Mouse (Mus musculus) lung, postnatal 0 days (tissue): ENCODE results near the gene Prlr. TPM values are rescaled to one million over a fixed set of nuclear protein-coding genes. Genes with fewer than 3 reads are reported as not detected.

Experiments
- ATAC-seq: fragments of 200-750 bp; cut with Nextera tagmentation; 2 replicates; pipeline ENCODE4 v1.8.0; 2017; ENCODE audit warnings: moderate library complexity
- DNase-seq: peaks from one replicate; pipeline ENCODE4 v3.0.0-alpha.2; 2016; ENCODE audit warnings: low spot score
- H3K27ac ChIP-seq: fragments of 300-500 bp; sonication (generic); 2 replicates; pipeline ENCODE4 v1.5.1; 2014; ENCODE audit warnings: antibody characterized with exemption, mild to moderate bottlenecking, low read length, mixed read lengths
- H3K27me3 ChIP-seq: fragments of 300-500 bp; sonication (generic); replicated peaks from 2 replicates; pipeline ENCODE4 v1.6.1; 2014; ENCODE audit warnings: low read length, mixed read lengths; ENCODE audit not compliant: insufficient read depth
- H3K36me3 ChIP-seq: fragments of 300-500 bp; sonication (generic); 2 replicates; pipeline ENCODE4 v1.6.1; 2014; ENCODE audit warnings: low read length, mixed read lengths; ENCODE audit not compliant: insufficient read depth
- H3K4me1 ChIP-seq: fragments of 300-500 bp; sonication (generic); 2 replicates; pipeline ENCODE4 v1.6.1; 2014; ENCODE audit warnings: antibody characterized with exemption, low read depth, low read length, mixed read lengths; ENCODE audit not compliant: insufficient read depth
- H3K4me2 ChIP-seq: fragments of 300-500 bp; sonication (generic); replicated peaks from 2 replicates; pipeline ENCODE4 v1.6.1; 2014; ENCODE audit warnings: low read depth, mild to moderate bottlenecking, low read length, moderate library complexity, mixed read lengths
- H3K4me3 ChIP-seq: fragments of 300-500 bp; sonication (generic); 2 replicates; pipeline ENCODE4 v1.5.1; 2014; ENCODE audit warnings: low read depth, low read length
- H3K9ac ChIP-seq: fragments of 300-500 bp; sonication (generic); replicated peaks from 2 replicates; pipeline ENCODE4 v1.6.1; 2014; ENCODE audit warnings: low read depth, mild to moderate bottlenecking
- H3K9me3 ChIP-seq: fragments of 300-500 bp; sonication (generic); 2 replicates; pipeline ENCODE4 v1.6.1; 2016; ENCODE audit warnings: low read length, mixed read lengths
- CTCF ChIP-seq: IDR thresholded peaks from 2 replicates; pipeline ENCODE4 v1.5.1; 2016; ENCODE audit warnings: antibody characterized with exemption, mild to moderate bottlenecking
- EP300 ChIP-seq: IDR thresholded peaks from 2 replicates; pipeline ENCODE4 v1.6.1; 2016; ENCODE audit warnings: antibody characterized with exemption, mild to moderate bottlenecking, control low read depth
- WGBS: fragments of 180-500 bp; shearing (Covaris S2); extraction: QIAGEN DNeasy Blood & Tissue Kit; methylation state at CpG from one replicate; pipeline ENCODE4 v1.1.7; 2014; 5-methylcytosine and 5-hydroxymethylcytosine counted together
- polyA plus RNA-seq: library from polyadenylated mRNA; unstranded; fragments of >200 nt; fragmentation: Nextera tagmentation; extraction: Ambion mirVana; gene quantifications from 2 replicates; pipeline ENCODE4 v1.2.1, GENCODE M21; 2015

The Prlr gene
- polyA plus RNA-seq, 1 experiment from 2014 or later, result 0.61 TPM

DNA sequence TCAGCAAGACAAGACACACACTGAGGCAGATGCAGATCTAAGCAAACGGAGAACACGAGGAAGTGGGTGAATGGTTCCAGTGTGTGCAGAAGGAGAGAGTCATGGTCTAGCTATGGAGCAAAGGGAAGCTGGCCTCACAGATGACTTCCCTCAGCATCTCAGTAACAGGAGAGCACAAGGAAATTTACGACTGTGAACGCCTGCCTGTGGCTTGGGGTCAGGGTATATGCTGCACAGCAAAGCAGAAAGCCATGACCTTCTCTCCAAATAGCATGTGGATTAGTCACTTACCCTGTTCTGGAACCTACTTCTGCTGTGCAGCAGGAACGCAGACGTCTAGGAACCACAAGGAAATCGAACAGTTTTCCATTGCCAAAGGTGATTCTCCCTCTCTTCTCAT lies 1.4 kb upstream of the Prlr start:
- Histone ChIP-seq H3K27me3 (no peaks in the 10 kb centered on the region), H3K9ac (no peak overlapping the region), H3K4me1 (no peaks in the 10 kb centered on the region), H3K36me3 (no peaks in the 10 kb centered on the region), H3K4me3 (no peak overlapping the region), H3K27ac (no peak overlapping the region), H3K4me2 (no peak overlapping the region), H3K9me3 (no peaks in the 10 kb centered on the region)
- DNase-seq (no peak), ATAC-seq (no peak)
- 61% methylated on average over 7 of the region's 7 CpGs for WGBS
- TF ChIP-seq CTCF, result no peak
- TF ChIP-seq EP300, result no peak

DNA sequence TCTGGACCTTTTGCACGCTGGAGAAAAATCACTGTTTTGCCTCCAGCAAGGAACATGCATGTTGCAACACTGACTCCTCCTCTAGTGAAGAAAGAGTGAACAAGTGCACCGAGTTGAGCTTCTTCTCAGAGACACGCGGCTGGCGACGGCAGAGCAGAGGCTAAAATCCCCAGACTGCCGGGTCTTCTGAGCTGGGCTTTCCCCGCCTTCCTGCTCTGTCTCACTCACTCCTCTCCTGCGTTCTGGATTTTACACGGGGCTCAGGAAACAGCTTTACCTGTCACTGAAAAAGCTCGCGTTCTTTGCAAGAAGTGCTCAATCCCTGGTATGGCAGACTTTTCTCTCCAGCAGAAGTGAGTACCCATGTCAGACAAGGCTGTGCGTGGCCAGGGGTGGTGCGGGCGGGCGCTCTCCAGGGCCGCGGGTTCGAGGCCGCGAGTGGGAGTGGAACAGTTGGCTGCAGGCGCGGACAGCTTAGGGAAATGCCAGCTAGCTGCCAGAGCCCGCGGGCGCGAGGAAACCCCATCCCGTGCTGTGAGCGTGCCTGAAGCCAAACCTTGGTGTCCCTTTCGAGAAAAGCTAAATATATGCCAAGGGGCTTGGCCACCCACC lies 587 bp downstream of the Prlr start:
- Histone ChIP-seq H3K27me3 (no peaks in the 10 kb centered on the region), H3K4me1 (no peaks in the 10 kb centered on the region), H3K9me3 (no peaks in the 10 kb centered on the region), H3K9ac (no peak overlapping the region), H3K4me3 (peak overlapping the region; percentile 4; the same call in 1 of the 2 replicates), H3K36me3 (no peaks in the 10 kb centered on the region), H3K27ac (no peak overlapping the region), H3K4me2 (peak overlapping the region; percentile 47)
- 2% methylated on average over 30 of the region's 30 CpGs for WGBS
- TF ChIP-seq EP300 (no peak), CTCF (no peak)
- ATAC-seq (peak; percentile 43), DNase-seq (peak; percentile 46)

DNA sequence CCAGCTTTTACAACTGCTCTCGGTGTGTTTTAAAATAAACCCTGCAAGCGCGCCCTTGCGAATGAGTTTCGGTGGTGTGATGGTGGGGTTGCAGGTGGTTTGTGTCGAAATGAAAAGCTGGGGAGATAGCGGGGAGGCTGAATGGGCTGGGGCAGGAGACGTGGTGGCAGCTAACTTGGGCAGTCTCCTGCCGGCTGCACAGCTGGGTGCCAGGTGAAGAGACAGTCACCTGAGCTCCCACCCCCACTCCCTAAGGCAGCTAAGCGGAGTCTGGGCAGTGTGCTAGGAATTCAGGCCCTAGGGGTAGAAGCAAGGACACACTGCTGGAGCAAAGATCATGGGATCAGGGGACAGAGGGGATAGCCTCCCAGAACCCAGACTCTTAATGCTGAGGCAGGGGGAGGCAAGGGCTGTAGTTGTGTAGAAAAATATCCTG lies 1.1 kb downstream of the Prlr start:
- H3K27ac ChIP-seq, result no peak overlapping the region
- H3K9ac ChIP-seq, result no peak overlapping the region
- H3K9me3 ChIP-seq, result no peaks in the 10 kb centered on the region
- H3K27me3 ChIP-seq, result no peaks in the 10 kb centered on the region
- TF ChIP-seq EP300 (no peak), CTCF (no peak)
- ATAC-seq, result no peak
- DNase-seq, result no peak
- WGBS, result 6% methylated on average over 10 of the region's 10 CpGs
- peak overlapping the region; percentile 4; the same call in 1 of the 2 replicates for H3K4me3 ChIP-seq
- H3K36me3 ChIP-seq, result no peaks in the 10 kb centered on the region
- peak overlapping the region; percentile 47 for H3K4me2 ChIP-seq
- H3K4me1 ChIP-seq, result no peaks in the 10 kb centered on the region

DNA sequence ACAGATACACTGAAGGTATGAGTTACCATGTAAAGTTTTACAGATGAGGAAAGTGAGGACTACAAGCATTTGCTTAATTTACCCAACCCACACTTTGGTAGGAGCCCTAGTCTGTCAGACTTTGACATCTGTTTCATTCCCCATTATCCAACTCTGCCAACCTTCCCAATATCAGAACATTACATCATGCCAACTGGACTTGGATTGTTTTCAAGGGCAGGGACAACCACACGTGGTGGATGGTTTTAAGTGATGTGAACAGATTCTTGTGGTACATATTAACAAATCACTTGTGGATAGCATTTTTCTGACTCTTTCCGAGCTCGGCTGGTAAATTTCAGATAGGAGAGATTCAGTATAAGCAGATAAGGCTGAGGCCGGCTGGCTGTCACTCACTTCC lies 3.7 kb downstream of the Prlr start:
- Histone ChIP-seq H3K27me3 (no peaks in the 10 kb centered on the region), H3K4me3 (no peak overlapping the region), H3K36me3 (no peaks in the 10 kb centered on the region), H3K4me1 (no peaks in the 10 kb centered on the region), H3K27ac (no peak overlapping the region), H3K9me3 (no peaks in the 10 kb centered on the region), H3K4me2 (no peak overlapping the region), H3K9ac (no peak overlapping the region)
- WGBS, result 52% methylated on average over 4 of the region's 4 CpGs
- DNase-seq (no peak), ATAC-seq (no peak)
- TF ChIP-seq CTCF (no peak), EP300 (no peak)

DNA sequence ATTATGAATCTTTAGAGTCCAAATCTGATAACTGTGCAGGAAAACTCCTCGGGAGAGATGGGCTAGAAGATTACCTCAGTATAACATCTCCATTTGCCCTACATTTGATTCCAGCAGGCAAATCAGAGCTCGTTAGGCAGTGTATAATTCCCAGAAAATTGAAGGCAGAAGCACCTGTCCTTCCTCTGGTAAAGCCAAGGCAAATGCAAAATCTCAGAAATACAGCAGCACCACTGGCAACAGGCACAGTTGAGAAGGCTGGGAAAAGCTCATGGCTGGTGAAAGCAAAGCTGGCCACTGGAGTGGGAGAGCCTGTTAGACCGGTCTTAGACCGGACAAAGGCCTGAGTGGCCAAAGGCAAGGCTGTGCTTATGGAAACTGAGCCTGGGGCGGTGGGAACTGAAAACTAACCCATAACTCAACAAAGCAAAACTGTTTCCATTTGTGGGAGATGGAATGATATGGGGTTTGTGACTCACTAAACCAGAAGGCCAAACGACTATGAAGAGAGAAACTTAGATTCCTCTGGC lies 15.1 kb downstream of the Prlr start:
- no peak for DNase-seq
- Histone ChIP-seq H3K4me2 (no peak overlapping the region), H3K4me3 (no peak overlapping the region), H3K9me3 (no peaks in the 10 kb centered on the region), H3K4me1 (no peaks in the 10 kb centered on the region), H3K27me3 (no peaks in the 10 kb centered on the region), H3K36me3 (no peaks in the 10 kb centered on the region), H3K27ac (no peak overlapping the region), H3K9ac (no peak overlapping the region)
- TF ChIP-seq EP300 (no peak), CTCF (no peak)
- no peak for ATAC-seq
- WGBS, result 62% methylated on average over 6 of the region's 6 CpGs

DNA sequence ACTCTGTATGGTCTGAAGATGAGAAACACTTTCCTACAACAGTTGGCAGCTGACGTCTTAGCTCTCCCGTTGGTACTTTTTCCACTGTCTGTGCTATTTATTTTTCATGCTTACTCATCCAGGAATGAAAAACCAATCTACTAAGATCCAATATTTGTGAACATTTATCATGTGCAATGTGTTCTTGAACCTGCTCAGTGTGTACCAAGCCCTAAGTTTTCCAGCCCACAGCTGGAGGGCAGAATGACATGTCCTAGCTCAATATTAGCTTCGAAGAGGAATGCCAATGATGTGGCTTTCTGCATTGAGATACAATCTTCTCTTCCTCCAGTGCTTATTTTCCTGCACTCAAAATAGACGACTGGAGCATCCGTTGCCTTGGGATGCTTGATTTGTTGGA lies 24.0 kb downstream of the Prlr start:
- no peak overlapping the region for H3K4me2 ChIP-seq
- DNase-seq (no peak), ATAC-seq (no peak)
- no peak overlapping the region for H3K4me3 ChIP-seq
- WGBS, result 82% methylated on average over 5 of the region's 5 CpGs
- H3K9ac ChIP-seq, result no peak overlapping the region
- H3K36me3 ChIP-seq, result no peaks in the 10 kb centered on the region
- no peaks in the 10 kb centered on the region for H3K4me1 ChIP-seq
- no peaks in the 10 kb centered on the region for H3K27me3 ChIP-seq
- H3K9me3 ChIP-seq, result no peaks in the 10 kb centered on the region
- no peak overlapping the region for H3K27ac ChIP-seq
- no peak for TF ChIP-seq CTCF
- no peak for TF ChIP-seq EP300
